Mouse (Mus musculus) C2C12 (cell line): ENCODE data around the gene Haghl.

Source experiments
- CTCF ChIP-seq: IDR thresholded peaks from one replicate; pipeline ENCODE4 v1.5.1; 2011; ENCODE audit not compliant: control insufficient read depth, insufficient read depth, insufficient read length
- MAX ChIP-seq: IDR thresholded peaks from one replicate; pipeline ENCODE4 v1.6.1; 2011; ENCODE audit warnings: mild to moderate bottlenecking, control low read depth
- MYOD1 ChIP-seq: IDR thresholded peaks from one replicate; pipeline ENCODE4 v1.6.1; 2011; ENCODE audit warnings: low read depth; ENCODE audit not compliant: control insufficient read depth, insufficient read length
- USF1 ChIP-seq: IDR thresholded peaks from one replicate; pipeline ENCODE4 v1.6.1; 2011; ENCODE audit warnings: low read depth, mild to moderate bottlenecking, control low read depth, moderate library complexity

DNA sequence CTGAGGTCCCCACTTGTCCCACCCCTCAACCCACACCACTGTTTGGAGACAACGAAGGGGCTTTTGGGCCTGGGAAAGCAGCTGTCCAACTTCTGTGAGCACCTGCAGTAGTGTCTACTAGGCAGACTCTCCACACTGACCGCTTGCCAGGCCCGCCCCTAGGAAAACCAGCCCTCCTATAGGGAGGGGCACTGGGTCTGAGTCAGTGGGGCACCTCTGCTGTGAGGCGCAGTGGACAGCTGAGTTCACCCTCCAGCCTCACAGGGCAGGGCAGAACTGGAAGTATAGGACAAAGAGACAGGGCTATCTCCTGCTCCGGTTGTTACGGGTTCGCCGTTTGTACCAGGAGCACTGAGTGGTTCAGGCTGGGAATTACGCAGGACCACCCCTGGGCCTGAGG is 31.2 kb downstream of the Haghl start, which contains the start of gene Msln:
- TF ChIP-seq CTCF (no peak), MYOD1 (no peak), USF1 (no peak), MAX (no peak)
